Mouse (Mus musculus) ovary, postnatal 14 days (tissue): ENCODE measurements around the gene Rasl11a.

Experiments
- DNase-seq: peaks from one replicate; pipeline ENCODE4 v3.0.0; 2022; ENCODE audit warnings: low spot score

Gene Rasl11a

DNA sequence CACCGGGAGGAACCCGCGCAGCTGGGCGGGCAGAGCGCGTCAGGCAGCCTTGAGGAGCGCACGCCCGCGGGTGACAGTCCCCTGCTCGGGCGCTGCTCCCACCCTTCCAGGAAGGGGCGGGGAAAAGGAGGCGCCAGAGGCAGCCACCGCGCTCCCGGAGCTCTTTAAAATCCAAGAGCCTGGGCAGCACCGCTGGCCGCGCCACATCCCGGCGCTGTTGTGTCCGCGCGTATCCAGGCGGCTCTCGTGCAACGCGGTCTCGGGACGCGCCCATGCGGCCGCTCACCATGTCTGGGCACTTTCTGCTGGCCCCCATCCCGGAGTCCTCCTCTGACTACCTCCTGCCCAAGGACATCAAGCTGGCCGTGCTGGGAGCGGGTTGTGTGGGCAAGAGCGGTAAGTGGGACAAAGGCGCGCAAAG is at the start of gene Rasl11a:
Gene Rasl11a, plus strand, starts transcription at position 127 of the 421 bp plus-strand sequence.
- DNase-seq, result peak; percentile 68

DNA sequence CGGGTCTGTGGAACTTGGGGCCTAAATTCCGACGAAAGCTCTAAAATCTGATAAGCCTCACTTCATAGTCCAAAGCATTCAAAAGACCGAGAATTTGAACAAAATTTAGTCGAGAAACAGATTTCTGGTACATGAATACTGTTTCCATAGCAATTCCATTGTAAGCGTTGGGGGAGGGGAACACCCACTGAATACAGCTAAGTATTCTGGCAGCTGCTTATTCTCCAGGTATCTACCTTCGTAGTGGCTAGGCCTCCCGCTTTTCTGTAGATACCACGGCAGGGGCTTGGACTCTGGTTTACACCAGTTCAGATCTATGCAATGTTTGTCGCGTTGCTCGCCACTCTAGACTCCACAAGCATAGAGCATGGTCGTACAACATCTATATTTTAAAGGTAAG is 49.1 kb upstream of the Rasl11a start:
- no peak for DNase-seq

DNA sequence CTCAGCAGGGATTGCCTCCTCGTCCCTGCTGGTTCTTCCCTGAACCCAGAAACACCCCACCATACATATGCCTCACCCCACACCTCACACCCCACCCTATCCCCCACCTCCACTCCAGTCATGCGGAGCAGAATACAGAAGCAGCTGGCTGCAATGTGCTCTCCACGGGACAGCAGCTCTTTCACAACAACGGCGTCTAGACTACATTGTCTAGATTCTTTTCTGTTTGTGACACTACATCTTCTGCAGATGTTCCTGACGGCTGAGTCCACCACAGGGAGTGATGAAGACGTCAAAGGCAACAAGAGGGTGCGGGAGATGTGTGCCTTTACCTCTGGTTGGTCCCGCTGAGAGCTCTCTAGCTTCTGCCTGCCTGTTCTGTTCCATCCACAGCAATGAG is 46.8 kb upstream of the Rasl11a start:
- DNase-seq, result no peak

DNA sequence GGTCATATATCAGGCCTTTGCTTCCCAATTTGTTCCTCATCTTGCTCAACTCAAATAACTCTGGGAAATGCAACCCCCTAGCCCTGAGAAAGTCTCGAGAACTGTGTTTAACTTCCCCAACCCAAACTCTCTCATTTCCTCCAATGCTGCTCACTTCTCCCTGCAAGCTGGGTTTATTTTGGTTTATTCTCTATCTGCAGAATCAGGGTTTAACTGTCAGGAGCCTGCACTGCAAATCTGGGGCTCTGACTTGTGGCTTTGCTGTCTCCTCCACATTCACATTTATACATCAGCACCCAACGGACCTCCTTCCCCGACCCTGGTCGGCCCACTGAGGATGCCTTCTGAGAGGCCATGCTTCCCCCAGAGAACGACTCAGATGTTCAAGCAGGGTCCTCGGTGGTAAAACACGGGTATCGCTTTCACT is 38.9 kb upstream of the Rasl11a start:
- DNase-seq, result no peak

DNA sequence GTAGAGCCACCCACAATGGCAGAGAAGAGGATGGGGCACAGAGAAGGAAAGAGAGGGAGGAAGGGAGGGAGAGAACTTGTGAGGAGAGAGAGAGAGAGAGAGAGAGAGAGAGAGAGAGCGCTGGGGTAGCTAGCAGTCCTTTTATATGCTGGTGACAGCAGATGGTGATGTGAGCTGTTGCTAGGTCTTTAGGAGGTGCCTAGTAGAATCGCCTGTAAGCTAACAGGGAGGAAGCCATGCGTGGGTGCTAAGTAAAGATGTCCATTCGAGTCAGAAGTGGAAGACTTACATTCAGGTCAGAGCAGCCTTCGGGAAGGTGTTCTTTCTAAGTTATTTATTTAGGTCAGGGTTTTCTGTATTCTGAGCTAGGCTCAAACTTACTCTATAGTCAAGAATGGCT is 34.9 kb upstream of the Rasl11a start:
- no peak for DNase-seq

DNA sequence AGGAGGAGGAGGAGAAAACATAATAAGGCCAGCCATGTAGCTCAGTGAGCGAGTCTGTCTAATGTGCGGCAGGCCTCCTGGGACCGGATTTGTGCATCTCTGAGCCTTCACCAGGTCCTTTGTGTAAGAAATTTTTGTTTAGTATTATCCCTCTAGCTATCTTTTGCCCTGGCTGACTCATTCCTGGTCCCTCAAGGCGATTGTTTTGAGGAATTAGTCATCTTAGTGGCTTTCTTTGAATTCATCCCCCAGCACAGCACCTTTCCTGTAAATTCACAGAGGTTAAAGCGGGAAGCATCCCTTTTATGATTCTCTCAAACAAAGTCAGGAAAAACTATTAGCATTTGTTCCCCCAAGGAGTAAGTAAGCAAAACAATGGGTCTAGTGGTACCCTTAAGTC is 32.0 kb upstream of the Rasl11a start:
- no peak for DNase-seq

DNA sequence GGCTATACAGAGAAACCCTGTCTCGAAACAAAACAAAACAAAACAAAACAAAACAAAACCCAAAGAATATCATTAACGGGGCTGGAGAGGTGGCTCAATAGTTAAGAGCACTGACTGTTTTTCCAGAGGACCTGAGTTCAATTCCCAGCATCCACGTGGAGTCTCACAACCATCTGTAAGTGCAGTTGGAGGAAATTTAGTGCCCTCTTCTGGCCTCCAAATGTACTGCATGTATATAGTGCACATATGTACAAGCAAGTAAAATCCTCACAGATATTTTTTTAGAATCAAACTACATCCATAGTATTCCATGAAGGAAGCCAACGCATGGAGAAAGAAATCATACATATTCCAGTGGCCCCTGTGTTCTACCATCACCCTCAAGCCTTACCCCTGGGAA is 31.4 kb upstream of the Rasl11a start:
- no peak for DNase-seq

DNA sequence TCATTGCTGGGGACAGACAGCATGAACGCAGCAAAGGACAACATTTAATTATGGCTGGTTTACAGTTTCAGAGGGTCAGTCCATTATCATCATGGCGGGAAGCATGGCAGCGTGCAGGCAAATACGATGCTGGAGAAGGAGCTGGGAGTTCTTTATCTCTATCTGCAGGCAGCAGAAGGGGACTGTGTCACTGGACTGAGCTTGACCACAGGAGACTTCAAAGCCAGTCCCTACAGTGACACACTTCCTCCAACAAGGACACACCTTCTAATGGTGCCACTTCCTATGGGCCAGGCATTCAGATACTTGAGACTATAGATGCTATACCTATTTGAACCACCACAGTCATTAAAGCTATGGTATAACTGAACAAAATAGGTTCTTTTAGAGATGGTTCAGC is 29.5 kb upstream of the Rasl11a start:
- no peak for DNase-seq

DNA sequence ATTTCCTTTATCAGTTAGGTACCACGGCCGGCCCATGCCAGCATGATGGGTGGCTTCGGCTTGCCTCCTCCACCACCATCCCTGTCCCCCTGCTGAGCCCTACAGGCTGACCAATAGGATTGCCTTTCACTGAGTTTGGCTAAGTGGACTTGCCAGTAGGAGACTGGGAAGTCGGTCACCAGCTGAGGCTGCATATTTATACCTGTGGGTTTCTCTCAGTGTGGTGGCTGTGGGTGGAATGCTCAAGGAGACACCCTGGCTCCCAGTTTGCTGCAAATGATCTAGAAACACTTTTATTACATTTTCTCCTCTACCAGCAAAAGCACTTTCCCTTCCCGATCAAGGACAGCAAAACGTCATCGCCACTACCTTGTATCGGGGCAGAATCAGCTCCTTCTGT is 27.3 kb upstream of the Rasl11a start:
- no peak for DNase-seq

DNA sequence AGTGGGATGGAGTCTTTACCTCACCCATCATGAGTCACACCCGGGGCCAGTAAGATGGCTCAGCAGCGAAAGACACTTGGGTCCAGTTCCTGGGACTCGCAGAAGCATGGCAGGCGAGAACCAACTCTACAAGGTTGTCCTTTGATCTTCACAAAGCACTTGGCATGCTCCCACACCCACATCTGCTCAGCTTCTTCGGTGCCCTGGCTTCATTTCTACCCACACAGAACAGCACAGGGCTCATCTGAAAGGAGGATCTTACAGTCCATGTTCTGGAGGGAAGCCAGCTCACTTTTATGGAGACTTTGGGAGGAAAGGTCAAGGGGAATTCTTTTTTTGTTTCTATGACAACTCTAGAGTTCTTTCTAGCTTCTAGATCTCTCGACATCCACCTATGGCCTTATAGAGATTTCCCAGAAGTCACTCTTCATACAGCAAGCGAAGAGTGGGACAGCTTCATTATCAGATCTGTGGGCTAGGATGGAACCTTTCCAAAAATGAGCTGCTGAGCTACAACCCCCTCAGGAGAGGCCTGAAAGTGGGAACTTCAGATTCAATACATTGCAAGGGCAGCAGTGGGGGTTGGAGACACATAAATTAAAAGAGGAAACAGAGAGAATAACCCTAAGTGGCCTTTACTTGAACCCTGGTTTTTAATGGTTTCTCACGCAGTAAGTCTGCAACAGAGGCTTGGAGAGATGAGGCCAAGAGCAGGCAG is 25.8 kb upstream of the Rasl11a start:
- no peak for DNase-seq

DNA sequence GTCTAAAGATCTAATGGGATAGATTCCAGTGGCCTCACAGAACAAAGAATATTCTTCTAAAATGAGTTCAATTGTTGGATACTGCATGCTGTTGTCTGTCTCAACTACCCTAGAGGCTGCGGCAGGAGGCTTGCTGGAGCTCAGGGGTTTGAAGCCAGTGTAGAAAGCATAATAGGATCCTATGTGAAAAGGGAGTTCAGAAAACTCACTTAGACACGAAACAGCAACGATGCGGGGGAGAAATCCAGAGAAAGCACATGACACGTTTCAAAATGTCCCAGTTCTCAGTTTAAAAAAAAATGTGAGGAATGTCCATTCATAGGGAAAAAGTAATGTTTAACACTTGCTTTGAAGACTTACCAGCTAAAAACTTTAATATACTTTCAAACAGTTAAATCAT is 21.9 kb upstream of the Rasl11a start:
- DNase-seq, result no peak

DNA sequence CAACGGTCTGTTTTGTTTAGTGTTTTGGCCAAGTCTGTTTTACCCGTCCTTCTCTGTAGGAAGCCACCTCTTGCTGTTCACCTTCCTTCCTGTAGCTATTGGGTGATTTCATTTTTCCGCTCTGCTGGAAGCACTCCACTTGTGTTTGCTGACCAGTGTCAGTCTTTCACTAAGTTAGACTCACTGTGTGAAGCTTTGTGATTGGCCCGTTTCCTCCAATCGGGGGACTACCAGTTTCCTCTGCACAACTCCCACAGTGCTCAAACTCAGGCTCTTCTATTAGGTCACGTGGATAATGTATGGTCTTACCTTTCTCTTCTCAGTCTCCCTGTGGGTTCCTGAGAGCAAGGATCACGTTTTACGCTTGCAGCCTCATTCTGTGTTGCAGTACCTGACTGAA is 15.3 kb upstream of the Rasl11a start:
- no peak for DNase-seq

DNA sequence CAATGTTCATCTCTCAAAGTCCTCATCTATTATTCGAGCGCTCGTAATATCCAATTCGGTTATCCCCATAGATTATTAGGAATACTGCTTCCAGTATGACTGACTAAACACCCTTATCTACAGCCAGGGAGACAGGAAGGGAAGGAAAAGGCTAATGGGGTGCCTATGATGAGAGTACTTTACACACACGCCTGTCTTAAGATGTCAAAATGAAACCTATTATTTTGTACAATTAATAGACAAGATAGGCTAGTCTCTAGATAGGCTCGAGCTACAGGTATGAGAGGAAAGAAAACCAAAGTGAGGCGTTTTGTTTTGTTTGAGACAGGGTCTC is 12.5 kb upstream of the Rasl11a start:
- DNase-seq, result no peak

DNA sequence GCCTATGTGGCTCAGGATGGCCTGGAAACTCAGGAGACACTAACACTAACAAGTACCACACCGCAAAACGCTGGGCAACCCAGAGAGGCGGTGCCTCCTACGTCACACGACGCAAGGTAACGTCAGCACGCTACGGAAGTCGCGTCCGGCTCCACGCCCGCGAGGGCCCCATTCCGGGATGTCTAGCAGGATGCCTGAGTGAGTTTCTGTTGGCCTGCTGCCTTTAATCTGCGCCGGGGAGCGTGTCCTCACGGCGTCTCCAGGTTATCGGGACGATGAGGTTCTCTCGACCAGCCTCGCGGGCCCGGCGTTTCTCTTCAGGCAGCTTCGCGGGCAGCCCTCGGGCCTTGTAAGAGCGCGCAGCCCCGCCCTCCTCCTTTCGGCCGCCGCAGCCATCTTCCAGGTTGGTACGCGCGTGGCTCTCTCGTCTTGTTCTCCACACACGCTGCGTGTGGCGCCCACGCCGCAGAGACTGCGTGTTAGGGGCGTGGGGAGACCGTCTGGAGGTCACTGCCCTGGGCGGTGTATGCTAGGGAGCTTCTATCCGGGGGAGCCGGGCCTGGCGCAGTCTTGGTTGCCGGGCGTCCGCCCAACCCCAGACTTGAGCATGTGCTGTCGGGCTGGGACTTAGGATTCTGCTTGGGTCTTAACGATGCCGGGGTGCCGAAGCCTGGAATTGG is 12.0 kb upstream of the Rasl11a start, which contains the start of gene Rpl21:
Gene Rpl21, plus strand, starts transcription at position 122 of the 680 bp plus-strand sequence.
- peak; percentile 91 for DNase-seq

DNA sequence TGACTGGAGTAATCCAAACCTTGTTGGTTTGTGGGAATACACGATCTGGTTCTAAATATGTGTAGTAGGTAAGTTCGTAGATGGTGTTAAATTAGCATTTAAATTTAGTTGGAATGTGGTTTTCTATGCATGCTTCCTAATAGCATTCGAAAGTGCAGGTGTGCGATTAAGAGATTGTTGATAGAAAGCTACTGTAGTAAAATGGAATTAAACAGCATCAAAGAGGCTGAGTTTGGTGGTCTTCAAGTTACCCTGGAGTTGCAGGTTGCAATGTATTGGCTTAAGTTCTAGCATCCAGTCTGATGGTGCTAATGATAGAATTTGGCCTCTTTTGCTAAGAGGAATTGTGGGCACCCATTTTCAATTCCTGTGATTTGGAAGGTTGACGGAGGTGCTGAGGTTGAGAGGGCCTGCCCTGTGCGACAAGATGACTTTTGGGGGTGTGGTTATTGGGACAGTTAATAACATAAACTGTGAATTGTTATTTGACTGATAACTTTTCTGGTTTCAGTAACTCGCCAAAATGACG is 11.1 kb upstream of the Rasl11a start:
- DNase-seq, result no peak

DNA sequence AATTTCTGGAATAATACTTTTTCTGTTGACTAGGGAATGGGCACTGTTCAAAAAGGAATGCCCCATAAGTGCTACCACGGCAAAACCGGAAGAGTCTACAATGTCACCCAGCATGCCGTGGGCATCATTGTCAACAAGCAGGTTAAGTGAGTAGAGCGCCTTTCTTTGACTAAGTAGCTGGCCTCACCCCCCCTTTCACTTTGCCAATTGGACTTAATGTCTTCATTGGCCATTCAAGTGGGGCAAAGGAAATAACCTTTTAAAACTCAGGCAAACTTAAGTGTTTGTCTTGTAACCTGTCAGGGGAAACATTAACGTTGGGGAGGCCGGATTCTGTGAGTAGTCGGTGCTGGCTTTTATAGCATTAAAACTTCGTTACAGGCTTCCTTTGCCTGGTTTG is 9.9 kb upstream of the Rasl11a start:
- no peak for DNase-seq

DNA sequence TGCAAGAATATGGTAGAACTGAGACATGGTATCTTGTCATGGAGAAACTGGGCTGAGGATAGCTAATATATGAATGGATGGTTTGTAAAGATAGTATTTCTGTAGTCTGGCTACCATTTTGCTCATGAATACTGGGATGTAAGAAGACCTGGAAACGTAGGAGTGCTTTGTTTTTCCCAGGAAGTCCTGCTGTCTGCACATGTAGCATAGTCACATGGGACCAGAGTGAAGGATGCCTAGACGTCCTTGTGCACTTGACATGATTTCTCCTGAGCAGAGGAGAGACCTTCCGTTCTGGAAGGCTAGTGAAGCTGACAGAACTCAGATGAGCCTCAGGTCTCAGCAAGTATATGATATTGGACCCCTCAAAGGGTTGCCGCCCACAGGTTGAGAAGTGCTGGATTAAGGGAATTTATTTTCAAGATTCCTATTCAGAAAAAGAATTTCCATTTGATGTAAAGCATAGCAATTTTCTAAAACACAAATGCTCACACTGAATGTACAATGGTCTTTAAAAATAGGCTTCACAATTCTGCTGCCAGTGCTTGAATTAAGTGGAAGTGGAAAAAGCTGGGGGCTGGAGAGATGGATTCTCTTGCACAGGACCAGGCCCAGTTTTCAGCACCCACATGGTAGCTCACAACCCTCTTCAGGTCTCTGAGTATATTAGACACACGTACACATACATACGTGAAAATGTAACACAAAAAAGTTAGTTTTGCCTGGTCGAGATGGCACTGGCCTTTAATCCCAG is 6.7 kb upstream of the Rasl11a start:
- DNase-seq, result no peak

DNA sequence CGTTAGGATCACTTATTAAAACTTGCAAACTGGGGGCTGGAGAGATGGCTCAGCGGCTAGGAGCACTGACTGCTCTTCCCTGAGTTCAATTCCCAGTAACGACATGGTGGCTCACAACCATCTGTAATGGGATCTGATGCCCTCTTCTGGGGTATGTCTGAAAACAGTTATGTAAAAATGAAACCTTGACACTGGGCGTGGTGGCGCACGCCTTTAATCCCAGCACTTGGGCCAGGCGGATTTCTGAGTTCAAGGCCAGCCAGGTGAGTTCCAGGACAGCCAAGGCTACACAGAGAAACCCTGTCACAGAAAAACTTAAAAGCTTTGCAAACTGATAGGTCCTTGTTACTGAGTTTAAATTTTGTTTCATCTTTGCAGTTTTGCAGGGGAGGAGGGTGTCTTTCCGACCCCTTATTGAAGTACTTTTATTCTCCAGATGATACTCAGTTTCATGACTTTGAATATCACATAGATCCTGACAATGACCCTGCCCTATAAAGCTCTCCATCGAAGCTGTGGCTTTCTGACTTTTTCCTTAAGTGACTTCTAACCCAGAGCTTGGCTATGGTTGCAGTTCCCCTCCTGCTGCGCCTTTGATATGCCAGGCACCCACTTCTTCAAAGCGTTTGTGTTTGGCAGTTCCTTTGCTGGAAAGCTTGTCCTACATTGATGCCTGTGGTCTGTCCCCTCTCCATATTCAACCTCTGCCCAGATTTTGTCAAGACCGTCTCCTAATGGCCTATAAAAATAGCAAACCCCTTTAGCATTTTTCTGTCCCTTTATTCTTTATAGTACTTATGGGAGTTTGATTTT is 5.8 kb upstream of the Rasl11a start:
- no peak for DNase-seq

DNA sequence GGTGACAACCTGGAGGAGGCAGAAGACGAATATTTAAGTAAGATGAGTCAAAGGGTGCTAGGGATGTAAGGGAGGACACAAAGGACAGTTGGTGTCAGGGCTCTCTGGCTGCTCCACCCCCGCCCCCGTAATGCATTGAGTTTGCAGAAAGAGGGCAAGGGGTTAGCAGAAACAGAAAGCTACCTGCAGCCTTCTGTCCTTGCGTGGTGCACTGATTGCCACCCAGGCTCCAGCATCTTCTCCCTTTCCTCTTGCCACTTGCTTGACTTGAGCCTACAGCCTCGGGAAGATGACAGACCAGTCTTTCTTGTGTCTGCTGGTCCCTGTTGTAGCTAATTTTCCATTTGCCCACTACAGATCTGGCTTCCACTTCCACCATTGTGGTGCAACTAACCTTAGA is 5.1 kb upstream of the Rasl11a start:
- DNase-seq, result no peak

DNA sequence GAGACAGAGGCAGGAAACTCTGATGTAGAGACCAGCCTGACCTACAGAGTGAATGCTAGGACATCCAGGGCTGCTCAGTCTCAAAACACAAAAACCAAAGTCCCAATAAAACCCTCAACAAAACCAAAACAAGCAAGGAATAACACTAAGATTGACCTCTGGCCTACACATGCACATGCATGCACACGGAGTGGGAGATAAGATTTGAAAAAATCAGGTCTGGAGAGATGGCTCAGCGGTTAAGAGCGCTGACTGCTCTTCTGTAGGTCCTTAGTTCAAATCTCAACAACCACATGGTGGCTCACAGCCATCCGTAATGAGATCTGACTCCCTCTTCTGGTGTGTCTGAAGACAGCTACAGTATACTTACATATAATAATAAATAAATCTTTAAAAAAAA is 4.4 kb upstream of the Rasl11a start:
- no peak for DNase-seq

DNA sequence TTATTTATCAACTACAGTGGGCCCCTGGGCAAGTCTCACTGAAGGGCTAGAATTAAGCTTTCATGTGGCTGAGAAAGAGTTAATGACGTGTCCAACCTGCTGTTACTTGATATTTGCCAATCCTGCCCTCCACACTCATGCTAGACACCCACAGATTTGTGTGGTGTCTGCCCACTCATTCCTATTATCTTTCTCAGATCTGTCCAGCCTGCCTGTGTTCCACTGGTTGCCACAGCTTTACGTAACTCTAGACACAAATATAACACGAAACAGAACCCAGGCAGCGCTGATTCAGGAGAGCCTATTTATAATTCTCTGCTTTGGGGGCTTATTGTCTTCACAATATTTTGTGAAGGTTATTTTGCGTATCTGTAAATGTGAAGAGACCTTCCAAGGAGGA is 3.6 kb upstream of the Rasl11a start:
- no peak for DNase-seq

DNA sequence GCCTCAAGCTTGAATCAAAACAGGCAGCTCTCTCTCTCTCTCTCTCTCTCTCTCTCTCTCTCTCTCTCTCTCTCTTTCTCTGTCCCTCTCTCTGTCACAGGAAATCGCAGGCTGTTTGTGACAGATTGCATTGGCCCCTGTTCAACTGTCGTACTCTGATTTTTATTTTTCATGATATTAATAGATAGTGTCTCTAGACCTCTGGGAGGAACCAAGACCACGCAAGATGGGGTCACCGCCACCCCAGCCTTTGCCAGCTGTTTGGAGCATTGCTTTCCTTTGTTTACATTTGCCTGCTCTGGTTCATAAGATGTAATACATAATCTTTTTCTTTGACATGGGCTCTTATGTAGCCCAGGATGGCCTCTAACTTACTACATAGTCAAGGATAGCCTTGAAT is 2.9 kb upstream of the Rasl11a start:
- DNase-seq, result no peak
